In genomic region chr9:16387527-16387926, GRCm38 (mm10) we compare ENCODE assay signal across 18 mouse cellular contexts.
"Had no signal": no experiment of that assay in that cellular context is flagged by ENCODE, and none has a peak within 500 bp of the region (broad histone marks: within the 10 kb centered on the region; RNA-seq: fewer than 3 reads in every experiment).

No protein-coding gene starts in this region.

- H3K27me3 ChIP-seq: liver, embryonic 15.5 days; lung, embryonic 15.5 days; megakaryocyte, embryonic 14.5 days; midbrain, embryonic 12.5 days; neural tube, embryonic 12.5 days; stomach, embryonic 15.5 days had no signal

- H3K4me3 ChIP-seq: liver, embryonic 15.5 days; lung, embryonic 15.5 days; megakaryocyte, embryonic 14.5 days; midbrain, embryonic 12.5 days; neural tube, embryonic 12.5 days; stomach, embryonic 15.5 days had no signal

- H3K9me3 ChIP-seq: liver, embryonic 15.5 days; lung, embryonic 15.5 days; megakaryocyte, embryonic 14.5 days; midbrain, embryonic 12.5 days; neural tube, embryonic 12.5 days; stomach, embryonic 15.5 days had no signal

- H3K36me3 ChIP-seq: liver, embryonic 15.5 days; lung, embryonic 15.5 days; midbrain, embryonic 12.5 days; neural tube, embryonic 12.5 days; stomach, embryonic 15.5 days had no signal

- H3K27ac ChIP-seq: liver, embryonic 15.5 days; lung, embryonic 15.5 days; macrophage; midbrain, embryonic 12.5 days; neural tube, embryonic 12.5 days; stomach, embryonic 15.5 days; stomach, postnatal 0 days had no signal

- H3K9ac ChIP-seq: liver, embryonic 15.5 days; liver, postnatal 0 days; lung, embryonic 15.5 days; midbrain, embryonic 12.5 days; neural tube, embryonic 12.5 days; stomach, embryonic 15.5 days had no signal

- H3K4me1 ChIP-seq: liver, embryonic 15.5 days; lung, embryonic 15.5 days; megakaryocyte, embryonic 14.5 days; midbrain, embryonic 12.5 days; neural tube, embryonic 12.5 days; stomach, embryonic 15.5 days had no signal

- ATAC-seq: liver, postnatal 0 days; lung, postnatal 0 days had no signal

- DNase-seq: liver, postnatal 0 days; lung, adult 2 months; lung, postnatal 14 days; lung, postnatal 36 days; midbrain, embryonic 14.5 days; right cerebral cortex, postnatal 14 days; thymus, adult 2 months; thymus, postnatal 14 days; thymus, postnatal 36 days had no signal

- H3K4me2 ChIP-seq: liver, embryonic 15.5 days; lung, embryonic 15.5 days; midbrain, embryonic 12.5 days; neural tube, embryonic 12.5 days; stomach, embryonic 15.5 days had no signal
